Comparison of ENCODE assay signal across 18 mouse cellular contexts in genomic region chr2:148149426-148149825, GRCm38 (mm10).
DNase-seq lines count a peak whose midpoint lies in the region; ATAC-seq and TF ChIP-seq lines count a peak whose summit lies in the region.
"Had no signal": no experiment of that assay in that cellular context is flagged by ENCODE, and none has a peak within 500 bp of the region (broad histone marks: within the 10 kb centered on the region; RNA-seq: fewer than 3 reads in every experiment).

No protein-coding gene starts in this region.

- no peak overlapping the region for H3K4me2 ChIP-seq in heart, embryonic 11.5 days
- H3K4me2 ChIP-seq: heart, embryonic 13.5 days; hindbrain, embryonic 12.5 days; intestine, embryonic 15.5 days; lung, embryonic 14.5 days had no signal

- no peaks in the 10 kb centered on the region for H3K27me3 ChIP-seq in heart, embryonic 11.5 days (ENCODE audit: control insufficient read depth, insufficient read depth, low read length)
- no peaks in the 10 kb centered on the region for H3K27me3 ChIP-seq in cerebellum, adult 2 months (ENCODE audit: control insufficient read depth, insufficient read depth, low read length)
- H3K27me3 ChIP-seq: heart, embryonic 13.5 days; hindbrain, embryonic 12.5 days; intestine, embryonic 15.5 days had no signal

- TF ChIP-seq POLR2A in cerebellum, adult 2 months (IDR thresholded peaks at IDR 0.05; ENCODE audit: borderline replicate concordance, insufficient read depth, low read length), result no peak

- H3K4me1 ChIP-seq in heart, embryonic 11.5 days (ENCODE audit: control insufficient read depth, insufficient read depth, low read length), result no peaks in the 10 kb centered on the region
- no peaks in the 10 kb centered on the region for H3K4me1 ChIP-seq in cerebellum, adult 2 months (ENCODE audit: control insufficient read depth, insufficient read depth, low read length)
- H3K4me1 ChIP-seq: forebrain, embryonic 10.5 days; heart, embryonic 13.5 days; hindbrain, embryonic 12.5 days; intestine, embryonic 15.5 days had no signal

- DNase-seq in heart, adult 11 months, result peak; percentile 98
- DNase-seq in adrenal gland, postnatal 36 days, result peak; percentile 10 to 38
- peak; percentile 81 for DNase-seq in heart, adult 8-10 months (ENCODE audit: low spot score)
- peak; percentile 26 to 78 for DNase-seq in kidney, postnatal 25 days
- no peak for DNase-seq in urinary bladder, postnatal 4 days (ENCODE audit: low spot score in 2 of 2)
- DNase-seq in cerebellum, adult 2 months, result no peak
- DNase-seq: cerebellum, adult 8-10 months; layer of hippocampus, adult 9-11 months; liver; lung, embryonic 14.5 days; thymus, adult 18-20 months had no signal

- no peak overlapping the region for H3K27ac ChIP-seq in heart, embryonic 11.5 days (ENCODE audit: low read depth, low read length)
- no peak overlapping the region for H3K27ac ChIP-seq in cerebellum, adult 2 months (ENCODE audit: insufficient read depth, low read length)
- H3K27ac ChIP-seq: forebrain, embryonic 10.5 days; heart, embryonic 13.5 days; hindbrain, embryonic 12.5 days; intestine, embryonic 15.5 days; midbrain, embryonic 10.5 days had no signal

- H3K4me3 ChIP-seq in heart, embryonic 11.5 days (ENCODE audit: low read depth, low read length), result no peak overlapping the region
- no peak overlapping the region for H3K4me3 ChIP-seq in cerebellum, adult 2 months (replicated peaks; ENCODE audit: insufficient read depth, low read depth, low read length)
- H3K4me3 ChIP-seq: forebrain, embryonic 10.5 days; heart, embryonic 13.5 days; hindbrain, embryonic 12.5 days; intestine, embryonic 15.5 days; midbrain, embryonic 10.5 days had no signal

- WGBS in heart, embryonic 11.5 days (ENCODE audit: insufficient replicate concordance), result 78% methylated on average over 1 of the region's 1 CpGs
- WGBS in cerebellum, adult 2 months, result 100% methylated on average over 1 of the region's 1 CpGs

- H3K9me3 ChIP-seq in heart, embryonic 11.5 days (replicated peaks; ENCODE audit: control insufficient read depth, low read length), result no peaks in the 10 kb centered on the region
- H3K9me3 ChIP-seq: forebrain, embryonic 10.5 days; heart, embryonic 13.5 days; hindbrain, embryonic 12.5 days; intestine, embryonic 15.5 days; midbrain, embryonic 10.5 days had no signal

- ATAC-seq in heart, embryonic 11.5 days (replicated peaks; ENCODE audit: insufficient number of reproducible peaks, low FRiP score, low TSS enrichment), result no peak
- ATAC-seq: intestine, embryonic 15.5 days had no signal

- no peaks in the 10 kb centered on the region for H3K36me3 ChIP-seq in heart, embryonic 11.5 days (ENCODE audit: control insufficient read depth, insufficient read depth, low read length)
- H3K36me3 ChIP-seq: forebrain, embryonic 10.5 days; G1E; heart, embryonic 13.5 days; hindbrain, embryonic 12.5 days; intestine, embryonic 15.5 days; midbrain, embryonic 10.5 days had no signal

- H3K9ac ChIP-seq in heart, embryonic 11.5 days (ENCODE audit: low read depth, low read length), result no peak overlapping the region
- H3K9ac ChIP-seq: heart, embryonic 13.5 days; hindbrain, embryonic 12.5 days; intestine, embryonic 15.5 days; lung, embryonic 14.5 days had no signal

- TF ChIP-seq CTCF in cerebellum, adult 2 months (IDR thresholded peaks at IDR 0.05; ENCODE audit: borderline replicate concordance, insufficient read depth, low read depth, low read length), result no peak

Comparison
In these comparisons a context has a peak if more than half of its experiments do, and no peak if none do; other contexts are left out.
1. DNase-seq: peak in heart, adult 11 months (single experiment), adrenal gland, postnatal 36 days (2 of 2), heart, adult 8-10 months (single experiment) and kidney, postnatal 25 days (2 of 2); none in urinary bladder, postnatal 4 days (0 of 2) and cerebellum, adult 2 months (0 of 2).